Mouse (Mus musculus): ENCODE data around the gene Lrp5. TPM values are rescaled to one million over a fixed set of nuclear protein-coding genes. Genes with fewer than 3 reads are reported as not detected.
A peak's percentile ranks its signal among the peaks of the same experiment; 100 is the strongest.

Gene Lrp5
- polyA plus RNA-seq, 1 experiment, result 10.7 TPM

DNA sequence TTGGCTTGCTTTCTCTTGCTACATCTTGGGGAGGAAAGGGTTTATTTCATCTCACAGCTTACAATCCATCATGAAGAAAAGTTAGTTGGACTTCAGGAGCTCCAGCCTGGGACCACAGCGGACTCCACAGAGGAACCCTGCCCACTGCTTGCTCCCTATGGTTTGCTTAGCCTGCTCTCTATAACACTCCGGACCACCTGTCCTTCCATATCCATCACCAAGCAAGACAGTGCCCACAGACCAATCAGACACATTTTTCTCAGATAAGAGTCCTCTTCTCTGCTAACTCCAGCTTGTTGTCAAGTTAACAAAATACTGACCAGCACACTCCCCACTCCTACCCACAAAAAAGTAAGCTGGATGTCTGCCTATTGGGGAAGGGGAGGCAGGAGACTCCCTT is 8.1 kb upstream of the Lrp5 start:
- no peak for TF ChIP-seq POLR2A (IDR thresholded peaks at IDR 0.05; ENCODE audit: borderline replicate concordance, extremely low read depth, insufficient read depth, insufficient read length, poor library complexity, severe bottlenecking)
- TF ChIP-seq CTCF (IDR thresholded peaks at IDR 0.05; ENCODE audit: borderline replicate concordance, extremely low read depth, insufficient read depth, insufficient read length), result no peak
- DNase-seq (ENCODE audit: low read depth), result no peak

DNA sequence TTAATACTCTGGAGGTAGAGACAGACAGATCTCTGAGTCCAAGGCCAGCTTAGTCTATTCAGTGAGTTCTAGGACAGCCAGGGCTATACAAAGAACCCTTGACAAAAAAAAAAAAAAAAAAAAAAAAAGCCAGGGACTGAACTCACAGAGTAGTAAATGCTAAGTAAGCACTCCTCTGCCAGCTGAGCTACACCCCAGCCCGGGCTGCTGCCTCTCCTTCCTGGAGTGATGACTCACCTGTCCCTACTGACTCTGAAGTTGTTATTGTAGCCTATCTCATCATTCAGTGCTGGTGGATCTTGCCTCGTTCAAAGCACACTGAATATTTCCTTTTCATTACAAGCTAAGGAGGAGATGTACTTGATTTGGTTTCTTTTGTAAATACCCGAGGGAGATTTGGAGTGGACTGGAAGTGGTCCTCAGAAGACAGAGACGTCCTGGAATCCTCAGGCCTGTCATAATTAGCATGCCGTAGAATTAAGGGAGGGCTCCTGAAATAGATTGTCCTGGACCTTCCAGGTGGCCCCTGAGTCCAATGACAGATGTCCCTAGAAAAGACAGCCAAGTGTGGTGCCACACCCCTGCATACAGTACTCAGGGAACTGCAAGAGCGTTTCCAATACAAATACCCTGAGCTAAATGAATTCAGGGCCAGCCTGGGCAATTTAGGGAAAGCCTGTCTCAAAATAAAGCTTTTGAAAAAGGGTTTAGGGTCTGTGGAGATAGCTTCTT is 6.2 kb upstream of the Lrp5 start:
- TF ChIP-seq CTCF (IDR thresholded peaks at IDR 0.05; ENCODE audit: borderline replicate concordance, extremely low read depth, insufficient read depth, insufficient read length), result no peak
- no peak for TF ChIP-seq POLR2A (IDR thresholded peaks at IDR 0.05; ENCODE audit: borderline replicate concordance, extremely low read depth, insufficient read depth, insufficient read length, poor library complexity, severe bottlenecking)
- no peak for DNase-seq (ENCODE audit: low read depth)

GRCm38 (mm10) chr19:3691337-3691736 is 5.0 kb upstream of the Lrp5 start:
- TF ChIP-seq POLR2A (IDR thresholded peaks at IDR 0.05; ENCODE audit: borderline replicate concordance, extremely low read depth, insufficient read depth, insufficient read length, poor library complexity, severe bottlenecking) (no peak), CTCF (IDR thresholded peaks at IDR 0.05; ENCODE audit: borderline replicate concordance, extremely low read depth, insufficient read depth, insufficient read length) (no peak)
- DNase-seq (ENCODE audit: low read depth), result no peak

DNA sequence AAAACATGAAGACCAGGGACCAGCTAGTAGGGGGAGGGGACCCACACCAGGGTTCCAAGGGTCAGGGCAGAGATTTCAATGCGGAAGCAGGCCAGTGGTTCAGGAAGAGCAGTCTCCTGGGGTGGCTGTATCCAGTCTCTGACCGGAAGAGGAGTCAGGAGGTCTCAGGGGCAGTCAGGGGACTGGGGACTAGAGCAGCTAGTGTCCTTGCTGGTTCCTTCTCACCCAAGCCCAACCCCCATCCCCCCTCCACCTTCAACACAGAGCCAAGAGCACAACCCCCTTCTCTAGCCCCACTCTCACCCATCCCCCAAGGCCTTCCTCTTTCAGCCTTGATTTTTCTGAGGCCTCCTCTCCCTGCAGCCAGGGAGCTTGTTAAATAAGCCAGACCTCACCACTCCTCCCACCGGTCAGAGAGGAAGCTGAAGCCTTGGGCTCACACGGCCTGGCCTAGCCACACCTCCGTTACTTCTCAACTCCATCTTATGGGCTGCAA is 1.4 kb upstream of the Lrp5 start:
- no peak for TF ChIP-seq CTCF (IDR thresholded peaks at IDR 0.05; ENCODE audit: borderline replicate concordance, extremely low read depth, insufficient read depth, insufficient read length)
- TF ChIP-seq POLR2A (IDR thresholded peaks at IDR 0.05; ENCODE audit: borderline replicate concordance, extremely low read depth, insufficient read depth, insufficient read length, poor library complexity, severe bottlenecking), result no peak
- DNase-seq (ENCODE audit: low read depth), result peak; percentile 27

DNA sequence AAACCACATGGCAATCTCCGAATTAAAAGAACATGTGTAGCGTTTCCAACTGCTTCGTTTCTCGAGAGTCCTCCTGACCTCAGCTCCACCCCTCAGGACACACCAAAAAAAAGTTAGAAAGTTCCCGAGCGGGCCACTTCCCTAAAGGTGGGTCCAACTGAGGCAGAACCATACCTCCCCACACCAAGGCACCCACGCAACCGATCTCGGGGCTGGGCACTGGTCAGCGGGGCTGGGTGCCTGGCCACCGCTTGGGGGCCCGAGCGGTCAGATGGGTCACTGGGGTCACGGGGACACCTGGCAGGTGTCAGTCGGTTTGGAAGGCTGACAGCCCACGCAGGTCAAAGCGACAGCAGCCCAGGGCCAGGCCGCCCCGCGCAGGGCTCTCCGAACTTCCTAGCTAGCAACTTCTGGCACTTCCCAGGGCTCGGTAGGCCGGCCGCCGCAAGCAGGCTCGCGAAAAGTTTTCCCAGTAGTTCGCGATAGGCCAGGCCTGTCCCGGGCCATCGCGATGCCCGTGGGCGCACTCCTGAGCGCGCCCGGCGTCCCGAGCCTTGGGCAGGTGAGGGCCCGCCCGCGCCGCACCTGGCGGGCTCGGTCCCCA is 651 bp downstream of the Lrp5 start:
- no peak for TF ChIP-seq CTCF (IDR thresholded peaks at IDR 0.05; ENCODE audit: borderline replicate concordance, extremely low read depth, insufficient read depth, insufficient read length)
- no peak for TF ChIP-seq POLR2A (IDR thresholded peaks at IDR 0.05; ENCODE audit: borderline replicate concordance, extremely low read depth, insufficient read depth, insufficient read length, poor library complexity, severe bottlenecking)
- DNase-seq (ENCODE audit: low read depth), result peak; percentile 26

DNA sequence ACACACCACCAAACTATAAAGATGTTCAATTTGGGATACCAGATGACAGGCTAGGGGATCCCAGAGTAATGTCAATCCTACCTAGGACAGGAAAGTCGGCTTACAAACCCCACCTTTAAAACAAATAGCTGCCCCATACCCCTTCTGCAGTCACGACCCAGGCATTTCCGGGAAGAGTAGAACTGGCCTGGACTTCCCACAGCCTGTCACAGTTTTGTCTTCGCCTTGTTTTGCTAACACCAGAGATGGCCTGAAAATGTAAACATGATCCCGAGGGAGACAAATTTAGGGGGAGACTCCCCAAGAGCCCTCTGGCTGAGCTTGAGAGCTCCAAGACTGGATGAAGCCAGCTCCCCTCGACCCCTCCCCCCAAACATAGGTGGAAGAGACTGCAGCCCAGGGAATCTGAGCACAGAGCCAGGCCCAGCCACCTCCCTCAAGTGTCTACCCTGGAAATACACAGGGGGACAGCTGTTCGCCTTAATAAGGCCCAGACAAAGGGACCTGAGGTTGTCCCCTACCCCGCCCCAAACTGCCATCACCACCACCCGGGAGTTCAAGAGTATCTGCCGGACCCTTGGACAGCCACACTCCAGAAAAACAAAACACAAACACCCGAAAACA is 1.3 kb downstream of the Lrp5 start:
- TF ChIP-seq CTCF (IDR thresholded peaks at IDR 0.05; ENCODE audit: borderline replicate concordance, extremely low read depth, insufficient read depth, insufficient read length) (no peak), POLR2A (IDR thresholded peaks at IDR 0.05; ENCODE audit: borderline replicate concordance, extremely low read depth, insufficient read depth, insufficient read length, poor library complexity, severe bottlenecking) (no peak)
- peak; percentile 33 for DNase-seq (ENCODE audit: low read depth)

GRCm38 (mm10) chr19:3684414-3684813 is 1.9 kb downstream of the Lrp5 start:
- peak; percentile 51 for DNase-seq (ENCODE audit: low read depth)
- TF ChIP-seq CTCF (IDR thresholded peaks at IDR 0.05; ENCODE audit: borderline replicate concordance, extremely low read depth, insufficient read depth, insufficient read length), result peak; percentile 9; the same call in 1 of the 2 replicates
- TF ChIP-seq POLR2A (IDR thresholded peaks at IDR 0.05; ENCODE audit: borderline replicate concordance, extremely low read depth, insufficient read depth, insufficient read length, poor library complexity, severe bottlenecking), result no peak

DNA sequence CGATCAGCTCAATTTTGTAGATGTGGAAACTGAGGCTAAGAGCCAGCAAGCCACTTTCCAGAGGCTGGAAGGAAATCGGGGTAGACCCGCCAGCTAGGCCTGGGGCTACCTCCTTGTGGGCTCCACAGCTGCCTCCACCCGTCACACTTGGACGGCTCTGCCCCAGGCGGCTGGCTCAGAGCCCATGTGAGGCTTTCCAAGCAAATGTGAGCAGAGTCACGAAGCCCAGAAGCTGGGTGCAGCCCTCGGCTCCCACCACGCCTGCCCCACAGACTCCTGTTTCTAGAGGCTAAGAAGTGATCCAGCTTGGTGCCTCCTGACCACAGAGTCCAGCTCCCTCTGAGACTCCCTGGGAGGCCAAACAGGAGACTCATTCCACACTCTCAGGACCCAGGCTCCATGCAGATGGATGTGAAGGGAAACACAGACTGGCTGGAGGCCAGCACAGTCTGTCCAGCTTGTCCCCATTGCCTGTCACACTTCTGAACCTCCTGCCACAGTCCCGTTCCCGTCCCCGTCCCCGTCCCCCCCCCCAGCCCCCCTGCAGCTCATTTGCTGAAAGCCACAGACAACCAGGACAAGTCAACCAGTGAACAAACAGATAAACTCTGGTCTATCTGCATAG is 4.9 kb downstream of the Lrp5 start:
- DNase-seq (ENCODE audit: low read depth), result peak; percentile 81
- TF ChIP-seq POLR2A (IDR thresholded peaks at IDR 0.05; ENCODE audit: borderline replicate concordance, extremely low read depth, insufficient read depth, insufficient read length, poor library complexity, severe bottlenecking), result no peak
- no peak for TF ChIP-seq CTCF (IDR thresholded peaks at IDR 0.05; ENCODE audit: borderline replicate concordance, extremely low read depth, insufficient read depth, insufficient read length)

- peak; percentile 35 for DNase-seq (ENCODE audit: low read depth)
- no peak for TF ChIP-seq CTCF (IDR thresholded peaks at IDR 0.05; ENCODE audit: borderline replicate concordance, extremely low read depth, insufficient read depth, insufficient read length)
- TF ChIP-seq POLR2A (IDR thresholded peaks at IDR 0.05; ENCODE audit: borderline replicate concordance, extremely low read depth, insufficient read depth, insufficient read length, poor library complexity, severe bottlenecking), result no peak
These were observed 5.6 kb downstream of the Lrp5 start for GRCm38 (mm10) chr19:3680732-3681131.

- TF ChIP-seq CTCF (IDR thresholded peaks at IDR 0.05; ENCODE audit: borderline replicate concordance, extremely low read depth, insufficient read depth, insufficient read length) (no peak), POLR2A (IDR thresholded peaks at IDR 0.05; ENCODE audit: borderline replicate concordance, extremely low read depth, insufficient read depth, insufficient read length, poor library complexity, severe bottlenecking) (no peak)
- DNase-seq (ENCODE audit: low read depth), result no peak
These were observed 12.1 kb downstream of the Lrp5 start for GRCm38 (mm10) chr19:3674122-3674855.

All from brain, embryonic 14.5 days (tissue).